Mouse (Mus musculus): ENCODE data around the gene Fpr-rs4.
"Not testable (repeated sequence)": the region's sequence is repeated elsewhere in the genome, so short reads cannot be mapped to it uniquely, and the experiment has no call there.

The Fpr-rs4 gene

GRCm38 (mm10) chr17:18021433-18021832 lies at the start of gene Fpr-rs4:
TSS of gene Fpr-rs4 (plus strand) at chr17:18021733.
- DNase-seq (ENCODE audit: low read depth, low spot score), result no peak

- DNase-seq (ENCODE audit: low read depth, low spot score), result peak; percentile 77
Measured at GRCm38 (mm10) chr17:17973443-17973842, 48.1 kb upstream of the Fpr-rs4 start.

DNA sequence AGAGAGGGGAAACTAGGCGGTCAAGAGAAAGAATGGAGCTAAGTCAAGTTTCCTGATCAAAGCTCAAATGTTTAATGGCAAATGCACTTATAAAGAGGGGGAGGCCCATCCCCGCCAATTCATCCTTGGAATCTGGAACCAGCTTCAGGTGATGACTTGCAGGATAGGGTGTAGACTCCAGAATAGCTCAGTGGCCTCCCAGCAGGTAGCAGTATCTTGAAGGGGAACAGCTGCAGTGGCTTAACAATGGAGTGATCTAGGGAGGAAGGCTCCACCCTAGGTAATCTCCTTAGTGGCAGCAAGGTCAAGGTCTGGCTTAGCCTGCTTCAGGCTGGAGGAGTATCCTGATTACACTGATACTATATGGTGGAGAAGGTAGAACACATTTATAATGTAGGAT lies 40.3 kb upstream of the Fpr-rs4 start:
- DNase-seq (ENCODE audit: low read depth, low spot score), result not testable (repeated sequence)

GRCm38 (mm10) chr17:18004752-18005151 lies 16.8 kb upstream of the Fpr-rs4 start:
- DNase-seq (ENCODE audit: low read depth, low spot score), result no peak

- DNase-seq (ENCODE audit: low read depth, low spot score), result no peak
Measured at GRCm38 (mm10) chr17:18049124-18049523, 27.6 kb downstream of the Fpr-rs4 start, which contains the start of gene Vmn2r124. TSS of gene Vmn2r124 (plus strand) at chr17:18049424.

All from A20 (cell line).